Mouse (Mus musculus) cerebellum, adult 2 months (tissue): Measurements from ENCODE around the gene Tfr2.
A peak's percentile ranks its signal among the peaks of the same experiment; 100 is the strongest.

Source experiments
- CTCF ChIP-seq: fragments of 200-500 bp; IDR thresholded peaks from 2 replicates; pipeline ENCODE4 v1.5.1; 2011; ENCODE audit warnings: low read depth, mild to moderate bottlenecking, control low read depth, low read length, moderate library complexity, borderline replicate concordance; ENCODE audit not compliant: insufficient read depth
- POLR2A ChIP-seq: fragments of 200-500 bp; IDR thresholded peaks from 2 replicates; pipeline ENCODE4 v1.6.1; 2011; ENCODE audit warnings: low read length, control low read depth, borderline replicate concordance; ENCODE audit not compliant: insufficient read depth

GRCm38 (mm10) chr5:137584976-137585375 is 15.3 kb downstream of the Tfr2 start:
- TF ChIP-seq CTCF (peak; percentile 71), POLR2A (no peak)
